In genomic region chr6:84746193-84746846, GRCm38 (mm10) we compare ENCODE assay signal across 21 mouse cellular contexts.
DNase-seq lines count a peak whose midpoint lies in the region; ATAC-seq lines count a peak whose summit lies in the region.
"Had no signal": no experiment of that assay in that cellular context is flagged by ENCODE, and none has a peak within 500 bp of the region (broad histone marks: within the 10 kb centered on the region; RNA-seq: fewer than 3 reads in every experiment).

No protein-coding gene starts in this region.

- peak; percentile 83; the same call in 1 of the 2 replicates for ATAC-seq in hindbrain, embryonic 14.5 days (ENCODE audit: low FRiP score)
- peak; percentile 79 for ATAC-seq in midbrain, embryonic 13.5 days
- no peak for ATAC-seq in forebrain, embryonic 14.5 days
- ATAC-seq: activated CD4-positive, CD25-positive, alpha-beta regulatory T cell, adult 4 months; forebrain, embryonic 13.5 days; liver, embryonic 12.5 days had no signal

- H3K9ac ChIP-seq in hindbrain, embryonic 14.5 days, result no peak overlapping the region
- no peak overlapping the region for H3K9ac ChIP-seq in midbrain, embryonic 13.5 days (replicated peaks)
- H3K9ac ChIP-seq in forebrain, embryonic 14.5 days (ENCODE audit: low read length), result no peak overlapping the region
- H3K9ac ChIP-seq: forebrain, embryonic 13.5 days; heart, embryonic 12.5 days; kidney, embryonic 15.5 days; limb, embryonic 12.5 days; liver, embryonic 12.5 days; neural tube, embryonic 15.5 days had no signal

- H3K36me3 ChIP-seq in embryonic facial prominence, embryonic 10.5 days (replicated peaks), result no peaks in the 10 kb centered on the region
- H3K36me3 ChIP-seq in hindbrain, embryonic 14.5 days (replicated peaks; ENCODE audit: control insufficient read depth, insufficient read depth), result no peaks in the 10 kb centered on the region
- no peaks in the 10 kb centered on the region for H3K36me3 ChIP-seq in midbrain, embryonic 13.5 days
- H3K36me3 ChIP-seq in forebrain, embryonic 14.5 days (ENCODE audit: control insufficient read depth, insufficient read depth, low read length), result no peaks in the 10 kb centered on the region
- H3K36me3 ChIP-seq: heart, embryonic 12.5 days; kidney, embryonic 15.5 days; limb, embryonic 12.5 days; liver, embryonic 12.5 days; neural tube, embryonic 15.5 days had no signal

- H3K27ac ChIP-seq in embryonic facial prominence, embryonic 10.5 days (replicated peaks), result 0 out of 2 replicates have a peak overlapping the region, but pooled peaks have one; percentile 14
- peak overlapping the region; percentile 73 for H3K27ac ChIP-seq in hindbrain, embryonic 14.5 days
- H3K27ac ChIP-seq in midbrain, embryonic 13.5 days, result no peak overlapping the region
- no peak overlapping the region for H3K27ac ChIP-seq in forebrain, embryonic 14.5 days (ENCODE audit: low read depth, low read length)
- H3K27ac ChIP-seq: forebrain, embryonic 13.5 days; kidney, embryonic 15.5 days; limb, embryonic 12.5 days; liver, embryonic 12.5 days; neural tube, embryonic 15.5 days; stomach, postnatal 0 days had no signal

- H3K4me1 ChIP-seq in embryonic facial prominence, embryonic 10.5 days, result 0 out of 2 replicates have a peak, but pooled peaks cover 12% of the 10 kb centered on the region
- H3K4me1 ChIP-seq in hindbrain, embryonic 14.5 days (replicated peaks; ENCODE audit: control insufficient read depth, insufficient read depth, low read length), result 0 out of 2 replicates have a peak, but pooled peaks cover 5% of the 10 kb centered on the region
- peaks cover 22% of the 10 kb centered on the region for H3K4me1 ChIP-seq in midbrain, embryonic 13.5 days (replicated peaks)
- H3K4me1 ChIP-seq in forebrain, embryonic 14.5 days (ENCODE audit: control insufficient read depth, insufficient read depth, low read length), result no peaks in the 10 kb centered on the region; the same call in 1 of the 2 replicates
- H3K4me1 ChIP-seq: limb, embryonic 12.5 days; liver, embryonic 12.5 days; neural tube, embryonic 15.5 days had no signal

- no peak overlapping the region for H3K4me2 ChIP-seq in hindbrain, embryonic 14.5 days (replicated peaks)
- no peak overlapping the region for H3K4me2 ChIP-seq in midbrain, embryonic 13.5 days (replicated peaks)
- H3K4me2 ChIP-seq in forebrain, embryonic 14.5 days (ENCODE audit: low read length), result no peak overlapping the region
- H3K4me2 ChIP-seq: forebrain, embryonic 13.5 days; heart, embryonic 12.5 days; kidney, embryonic 15.5 days; limb, embryonic 12.5 days; liver, embryonic 12.5 days; neural tube, embryonic 15.5 days had no signal

- 73% methylated on average over 5 of the region's 5 CpGs for WGBS in embryonic facial prominence, embryonic 10.5 days
- 29% methylated on average over 5 of the region's 5 CpGs for WGBS in hindbrain, embryonic 14.5 days
- 40% methylated on average over 5 of the region's 5 CpGs for WGBS in midbrain, embryonic 13.5 days
- 71% methylated on average over 5 of the region's 5 CpGs for WGBS in forebrain, embryonic 14.5 days

- H3K27me3 ChIP-seq in embryonic facial prominence, embryonic 10.5 days (replicated peaks; ENCODE audit: low read depth, poor library complexity, severe bottlenecking), result no peaks in the 10 kb centered on the region
- H3K27me3 ChIP-seq in hindbrain, embryonic 14.5 days (ENCODE audit: control insufficient read depth, insufficient read depth, low read length), result no peaks in the 10 kb centered on the region
- H3K27me3 ChIP-seq in midbrain, embryonic 13.5 days, result no peaks in the 10 kb centered on the region
- H3K27me3 ChIP-seq in forebrain, embryonic 14.5 days (replicated peaks; ENCODE audit: control insufficient read depth, insufficient read depth, low read length), result no peaks in the 10 kb centered on the region
- H3K27me3 ChIP-seq: forebrain, embryonic 13.5 days; heart, embryonic 12.5 days; kidney, embryonic 15.5 days; limb, embryonic 12.5 days; liver, embryonic 12.5 days; neural tube, embryonic 15.5 days had no signal

- H3K4me3 ChIP-seq in embryonic facial prominence, embryonic 10.5 days, result no peak overlapping the region
- H3K4me3 ChIP-seq in hindbrain, embryonic 14.5 days (replicated peaks; ENCODE audit: low read length), result no peak overlapping the region
- no peak overlapping the region for H3K4me3 ChIP-seq in midbrain, embryonic 13.5 days (replicated peaks)
- H3K4me3 ChIP-seq in forebrain, embryonic 14.5 days (ENCODE audit: low read depth, low read length), result no peak overlapping the region
- H3K4me3 ChIP-seq: forebrain, embryonic 13.5 days; heart, embryonic 12.5 days; kidney, embryonic 15.5 days; limb, embryonic 12.5 days; liver, embryonic 12.5 days; neural tube, embryonic 15.5 days had no signal

- no peaks in the 10 kb centered on the region for H3K9me3 ChIP-seq in embryonic facial prominence, embryonic 10.5 days
- H3K9me3 ChIP-seq in hindbrain, embryonic 14.5 days (ENCODE audit: control insufficient read depth, low read length), result no peaks in the 10 kb centered on the region
- no peaks in the 10 kb centered on the region for H3K9me3 ChIP-seq in midbrain, embryonic 13.5 days
- no peaks in the 10 kb centered on the region for H3K9me3 ChIP-seq in forebrain, embryonic 14.5 days (replicated peaks; ENCODE audit: control insufficient read depth, low read length)
- H3K9me3 ChIP-seq: forebrain, embryonic 13.5 days; heart, embryonic 12.5 days; kidney, embryonic 15.5 days; limb, embryonic 12.5 days; liver, embryonic 12.5 days; neural tube, embryonic 15.5 days had no signal

- peak; percentile 44 for DNase-seq in embryo, embryonic 10 days (ENCODE audit: low spot score)
- no peak for DNase-seq in embryo, embryonic 9.5 days (ENCODE audit: extremely low spot score)
- no peak for DNase-seq in embryonic facial prominence, embryonic 10.5 days (ENCODE audit: low spot score)
- DNase-seq in hindbrain, embryonic 14.5 days (ENCODE audit: low spot score), result no peak
- DNase-seq in cerebellum, postnatal 14 days, result no peak
- no peak for DNase-seq in forebrain, embryonic 14.5 days (ENCODE audit: low spot score)
- no peak for DNase-seq in cerebellum, adult 9-10 months
- DNase-seq: adrenal gland, adult 8-10 months; heart, postnatal 10 days; kidney, adult 11 months; lung, adult 18-20 months; lung, postnatal 10 days had no signal

Comparison
In these comparisons a context has a peak if more than half of its experiments do, and no peak if none do; other contexts are left out.
1. H3K27ac ChIP-seq: peak in embryonic facial prominence, embryonic 10.5 days (single experiment) and hindbrain, embryonic 14.5 days (single experiment); none in midbrain, embryonic 13.5 days (single experiment) and forebrain, embryonic 14.5 days (single experiment).